Comparison of ENCODE assay signal across 27 mouse cellular contexts in the genomic region with DNA sequence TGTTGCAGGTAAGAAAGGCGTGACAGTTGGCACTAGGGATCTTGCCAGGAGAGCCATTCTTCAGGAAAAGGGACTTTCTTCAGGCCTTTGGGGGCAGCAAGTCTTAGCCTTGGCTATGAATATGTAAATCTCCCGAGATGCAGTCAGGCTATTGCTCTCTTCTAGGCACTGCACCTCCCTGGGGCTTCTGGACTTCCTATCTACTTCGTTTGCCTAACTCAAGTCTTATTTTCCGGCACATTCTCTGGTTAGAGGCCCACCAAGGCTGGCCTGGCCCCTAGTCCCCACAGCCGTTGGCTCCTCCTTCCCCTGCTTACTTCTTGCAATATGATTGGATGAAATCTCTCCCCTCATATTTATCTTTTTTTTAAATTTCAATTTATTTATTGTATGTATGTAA.
"Had no signal": no experiment of that assay in that cellular context is flagged by ENCODE, and none has a peak within 500 bp of the region (broad histone marks: within the 10 kb centered on the region; RNA-seq: fewer than 3 reads in every experiment).

No protein-coding gene starts in this region.

- DNase-seq: gastrocnemius, adult 2 months; gastrocnemius, postnatal 10 days; gastrocnemius, postnatal 25 days; heart, adult 18-20 months; heart, postnatal 10 days; heart, postnatal 4 days; kidney, adult 2 months; kidney, adult 9 months; kidney, postnatal 14 days; kidney, postnatal 36 days; layer of hippocampus, adult 9-11 months; layer of hippocampus, postnatal 36 days; left cerebral cortex, postnatal 4 days had no signal

- H3K27ac ChIP-seq: gastrocnemius, adult 2 months; heart, embryonic 10.5 days; hindbrain, embryonic 12.5 days; hindbrain, embryonic 14.5 days; intestine, embryonic 15.5 days; kidney, embryonic 15.5 days; kidney, postnatal 0 days; limb, embryonic 13.5 days; limb, embryonic 15.5 days; liver, embryonic 12.5 days had no signal

- H3K4me1 ChIP-seq: intestine, embryonic 15.5 days; kidney, embryonic 15.5 days; liver, embryonic 12.5 days had no signal

- H3K4me2 ChIP-seq: heart, embryonic 12.5 days; hindbrain, embryonic 12.5 days; hindbrain, embryonic 14.5 days; intestine, embryonic 15.5 days; kidney, embryonic 15.5 days; limb, embryonic 13.5 days; limb, embryonic 15.5 days; liver, embryonic 12.5 days had no signal

- H3K9me3 ChIP-seq: heart, embryonic 10.5 days; hindbrain, embryonic 10.5 days; hindbrain, embryonic 12.5 days; intestine, embryonic 15.5 days; kidney, embryonic 15.5 days; limb, embryonic 13.5 days; limb, embryonic 15.5 days; liver, embryonic 12.5 days had no signal

- H3K9ac ChIP-seq: heart, embryonic 12.5 days; hindbrain, embryonic 12.5 days; hindbrain, embryonic 14.5 days; intestine, embryonic 15.5 days; kidney, embryonic 15.5 days; limb, embryonic 13.5 days; limb, embryonic 15.5 days; liver, embryonic 12.5 days had no signal

- H3K27me3 ChIP-seq: hindbrain, embryonic 12.5 days; intestine, embryonic 15.5 days; kidney, embryonic 15.5 days; limb, embryonic 13.5 days; limb, embryonic 15.5 days had no signal

- H3K4me3 ChIP-seq: gastrocnemius, adult 2 months; heart, embryonic 10.5 days; heart, embryonic 12.5 days; hindbrain, embryonic 10.5 days; hindbrain, embryonic 12.5 days; intestine, embryonic 15.5 days; kidney, embryonic 15.5 days; limb, embryonic 13.5 days; limb, embryonic 15.5 days; liver, embryonic 12.5 days had no signal

- ATAC-seq: hindbrain, embryonic 16.5 days; inflammation-experienced regulatory T-cells, adult 6 months; intestine, embryonic 15.5 days; intestine, postnatal 0 days; liver, embryonic 12.5 days had no signal

- H3K36me3 ChIP-seq: heart, embryonic 10.5 days; heart, embryonic 12.5 days; hindbrain, embryonic 10.5 days; hindbrain, embryonic 12.5 days; intestine, embryonic 15.5 days; kidney, embryonic 15.5 days; limb, embryonic 13.5 days; limb, embryonic 15.5 days; liver, embryonic 12.5 days had no signal
